8 mouse cellular contexts compared by ENCODE assay signal in the genomic region with DNA sequence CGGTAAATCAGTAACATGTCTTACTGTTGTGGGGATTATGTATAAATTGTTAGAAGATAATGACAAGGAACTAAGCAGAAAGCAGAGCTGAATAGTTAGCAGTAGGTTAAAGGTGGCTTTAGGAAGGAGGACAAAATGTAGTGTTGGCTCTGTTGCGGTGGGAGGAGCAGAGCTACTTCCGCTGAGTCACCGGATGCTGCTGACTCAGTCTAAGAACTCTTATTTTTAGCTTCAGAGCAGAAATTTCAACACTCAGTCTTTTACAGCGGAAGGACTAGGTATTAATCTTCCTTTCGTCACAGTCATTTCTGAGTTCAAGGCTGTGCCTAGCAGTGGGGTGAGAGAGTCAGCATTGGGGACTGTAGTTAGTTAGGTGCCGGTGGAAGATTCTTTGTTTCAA.
DNase-seq lines count a peak whose midpoint lies in the region; ATAC-seq and TF ChIP-seq lines count a peak whose summit lies in the region.

No protein-coding gene starts in this region.

- no peaks in the 10 kb centered on the region for H3K27me3 ChIP-seq in liver, postnatal 0 days (ENCODE audit: insufficient read depth, low read length)

- TF ChIP-seq EP300 in liver, postnatal 0 days (IDR thresholded peaks at IDR 0.05; ENCODE audit: low read depth) = peak; percentile 84

- ATAC-seq in erythroid progenitor cell, adult 5-6 weeks (replicated peaks; ENCODE audit: low FRiP score, poor library complexity, severe bottlenecking) = peak; percentile 100
- peak; percentile 95 for ATAC-seq in liver, postnatal 0 days

- 43% methylated on average over 7 of the region's 7 CpGs for WGBS in liver, postnatal 0 days (ENCODE audit: insufficient replicate concordance)

- no peak overlapping the region for H3K4me3 ChIP-seq in liver, postnatal 0 days (ENCODE audit: low read depth, low read length)

- H3K4me1 ChIP-seq in liver, postnatal 0 days (ENCODE audit: insufficient read depth) = peaks cover 5% of the 10 kb centered on the region

- H3K9ac ChIP-seq in liver, postnatal 0 days (replicated peaks) = no peak overlapping the region

- H3K36me3 ChIP-seq in liver, postnatal 0 days (replicated peaks; ENCODE audit: insufficient read depth, low read length) = no peaks in the 10 kb centered on the region

- intact Hi-C loops in gastrocnemius, postnatal 36 days (cut with DNase I) = no loop called here

- peak overlapping the region; percentile 35 for H3K4me2 ChIP-seq in liver, postnatal 0 days (ENCODE audit: low read depth, low read length)

- no peak for TF ChIP-seq CTCF in liver, postnatal 0 days (IDR thresholded peaks at IDR 0.05; ENCODE audit: low read depth)

- H3K27ac ChIP-seq in liver, postnatal 0 days (ENCODE audit: low read depth) = peak overlapping the region; percentile 69

- DNase-seq in lung, postnatal 36 days = peak; percentile 40
- DNase-seq in lung, postnatal 10 days = no peak
- peak; percentile 66 for DNase-seq in liver, postnatal 0 days
- DNase-seq in thymus, postnatal 25 days = peak; percentile 46
- DNase-seq in gastrocnemius, postnatal 36 days = no peak
- DNase-seq in cerebellum, adult 11-12 months = no peak
- DNase-seq in cerebellum, postnatal 14 days = no peak

- H3K9me3 ChIP-seq in liver, postnatal 0 days (ENCODE audit: low read length) = no peaks in the 10 kb centered on the region

Comparison
In these comparisons a context has a peak if more than half of its experiments do, and no peak if none do; other contexts are left out.
1. DNase-seq: peak in lung, postnatal 36 days (single experiment), liver, postnatal 0 days (single experiment) and thymus, postnatal 25 days (single experiment); none in lung, postnatal 10 days (single experiment), gastrocnemius, postnatal 36 days (0 of 2), cerebellum, adult 11-12 months (single experiment) and cerebellum, postnatal 14 days (0 of 2).